Mouse (Mus musculus) midbrain, embryonic 10.5 days (tissue): ENCODE measurements around the gene Cped1. TPM values are rescaled to one million over a fixed set of nuclear protein-coding genes. Genes with fewer than 3 reads are reported as not detected.

Experiments
- DNase-seq: peaks from one replicate; pipeline ENCODE4 v3.0.0-alpha.2; 2017; ENCODE audit warnings: low spot score
- H3K27ac ChIP-seq: fragments of 300-500 bp; sonication (generic); replicated peaks from 2 replicates; pipeline ENCODE4 v1.5.1; 2016; ENCODE audit warnings: mild to moderate bottlenecking
- H3K27me3 ChIP-seq: fragments of 300-500 bp; sonication (generic); 2 replicates; pipeline ENCODE4 v1.6.1; 2016; ENCODE audit warnings: low read depth, mild to moderate bottlenecking; ENCODE audit not compliant: poor library complexity, severe bottlenecking
- H3K36me3 ChIP-seq: fragments of 300-500 bp; sonication (generic); 2 replicates; pipeline ENCODE4 v1.6.1; 2016; ENCODE audit warnings: mild to moderate bottlenecking, moderate library complexity
- H3K4me1 ChIP-seq: fragments of 300-500 bp; sonication (generic); 2 replicates; pipeline ENCODE4 v1.6.1; 2016
- H3K4me3 ChIP-seq: fragments of 300-500 bp; sonication (generic); 2 replicates; pipeline ENCODE4 v1.5.1; 2016; ENCODE audit warnings: mild to moderate bottlenecking, moderate library complexity
- H3K9me3 ChIP-seq: fragments of 300-500 bp; sonication (generic); replicated peaks from 2 replicates; pipeline ENCODE4 v1.6.1; 2016; ENCODE audit warnings: mild to moderate bottlenecking
- WGBS: fragments of 180-500 bp; shearing (Covaris S2); methylation state at CpG from one replicate; pipeline ENCODE4 v1.1.7; 2016; 5-methylcytosine and 5-hydroxymethylcytosine counted together
- polyA plus RNA-seq: library from polyadenylated mRNA; unstranded; fragments of >200 nt; fragmentation: Nextera tagmentation; extraction: Ambion mirVana; gene quantifications from 2 replicates; pipeline ENCODE4 v1.2.1, GENCODE M21; 2016

Gene Cped1
- polyA plus RNA-seq = 10.0 and 10.4 TPM in 2 replicates

DNA sequence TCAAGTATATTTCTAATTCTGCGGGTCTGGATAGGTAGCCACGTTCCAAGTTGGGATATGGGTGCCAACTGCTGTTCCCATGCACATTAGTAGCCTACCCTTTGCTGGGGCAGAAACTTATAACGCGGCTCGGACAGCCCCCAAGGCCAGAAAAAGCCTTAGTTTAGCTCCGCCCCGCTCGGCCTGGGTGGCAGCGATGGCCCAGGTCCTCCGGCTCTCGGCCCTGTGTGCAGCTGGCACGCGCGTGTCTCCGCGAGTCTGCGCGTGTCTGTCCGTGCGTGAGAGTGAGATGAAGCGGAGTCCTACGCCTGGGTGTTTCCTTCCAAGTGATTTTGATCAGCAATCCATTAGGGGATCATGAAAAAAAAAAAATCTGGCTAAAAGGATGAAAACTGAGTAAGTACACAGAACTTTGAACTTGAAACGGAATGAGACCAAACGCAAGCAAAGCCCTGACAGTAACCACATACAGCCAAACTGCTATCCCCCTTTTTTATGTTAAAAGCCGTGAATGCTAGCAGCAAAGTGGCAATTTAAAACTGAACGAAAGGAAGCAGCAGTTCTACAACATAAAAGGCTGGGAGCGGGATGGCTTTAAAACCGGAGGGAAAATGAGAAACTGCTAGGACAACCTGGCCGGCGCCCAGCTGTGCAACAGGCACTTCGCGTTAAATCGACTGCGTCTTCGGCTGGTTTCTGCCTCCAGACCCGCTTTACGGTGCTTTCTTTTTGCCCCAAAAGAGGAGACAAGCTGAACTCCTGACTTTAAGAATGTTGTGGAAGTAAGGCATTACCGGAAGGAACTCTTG is at the start of gene Cped1:
Gene Cped1 (plus strand): TSS at position 185 of the 809 bp plus-strand sequence.
- under 1% methylated on average over 38 of the region's 38 CpGs for WGBS
- peaks cover 38% of the 10 kb centered on the region for H3K27me3 ChIP-seq
- H3K36me3 ChIP-seq = no peaks in the 10 kb centered on the region
- peaks cover 18% of the 10 kb centered on the region for H3K4me1 ChIP-seq
- peak within 1 kb of the TSS; percentile 60 for H3K4me3 ChIP-seq
- DNase-seq = peak; percentile 69
- H3K9me3 ChIP-seq = no peaks in the 10 kb centered on the region
- peak within 1 kb of the TSS; percentile 57; the same call in 1 of the 2 replicates for H3K27ac ChIP-seq

GRCm38 (mm10) chr6:21937981-21938635 is 47.6 kb upstream of the Cped1 start:
- 91% methylated on average over 4 of the region's 4 CpGs for WGBS
- H3K27me3 ChIP-seq = no peaks in the 10 kb centered on the region
- DNase-seq = no peak
- H3K9me3 ChIP-seq = no peaks in the 10 kb centered on the region
- no peak overlapping the region for H3K27ac ChIP-seq
- no peaks in the 10 kb centered on the region for H3K36me3 ChIP-seq
- no peaks in the 10 kb centered on the region for H3K4me1 ChIP-seq
- H3K4me3 ChIP-seq = no peak overlapping the region

GRCm38 (mm10) chr6:21949226-21949731 is 36.4 kb upstream of the Cped1 start, which contains the start of gene Ing3:
Gene Ing3 (plus strand): TSS chr6:21949571.
- no peaks in the 10 kb centered on the region for H3K9me3 ChIP-seq
- H3K36me3 ChIP-seq = peaks cover 21% of the 10 kb centered on the region
- peaks cover 12% of the 10 kb centered on the region for H3K4me1 ChIP-seq
- H3K27ac ChIP-seq = peak within 1 kb of the TSS; percentile 98
- peak; percentile 97 for DNase-seq
- WGBS = under 1% methylated on average over 35 of the region's 35 CpGs
- H3K27me3 ChIP-seq = no peaks in the 10 kb centered on the region
- H3K4me3 ChIP-seq = peak within 1 kb of the TSS; percentile 66

- Histone ChIP-seq H3K4me3 (peak overlapping the region; percentile 66), H3K27me3 (no peaks in the 10 kb centered on the region)
- 1% methylated on average over 62 of the region's 68 CpGs for WGBS
Measured at GRCm38 (mm10) chr6:21949771-21950448, 35.8 kb upstream of the Cped1 start.

DNA sequence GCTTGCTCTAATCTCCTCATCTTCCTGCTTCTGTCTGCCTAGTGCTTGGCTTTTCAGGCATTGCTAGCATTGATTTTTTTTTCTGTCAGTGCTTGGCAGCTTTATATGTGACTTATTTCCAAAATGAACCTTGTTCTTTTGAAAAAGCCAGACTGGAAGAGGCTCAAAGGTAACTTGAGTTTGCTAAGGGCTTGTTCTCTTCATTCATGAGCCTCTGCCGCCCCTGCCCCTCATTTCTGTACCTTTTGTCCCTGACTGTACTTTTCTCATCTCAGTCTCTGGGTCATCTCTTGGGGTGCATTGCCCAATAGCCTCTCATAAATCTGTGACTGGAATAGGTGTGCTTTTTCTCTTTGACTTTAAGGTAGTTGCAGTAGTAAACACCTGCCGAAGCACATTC is 35.0 kb upstream of the Cped1 start:
- DNase-seq = no peak
- Histone ChIP-seq H3K27me3 (no peaks in the 10 kb centered on the region), H3K4me3 (peak overlapping the region; percentile 66), H3K9me3 (no peaks in the 10 kb centered on the region), H3K36me3 (peaks cover 35% of the 10 kb centered on the region), H3K27ac (peak overlapping the region; percentile 98; the same call in 1 of the 2 replicates), H3K4me1 (peaks cover 12% of the 10 kb centered on the region)
- 85% methylated on average over 2 of the region's 2 CpGs for WGBS

More at GRCm38 (mm10) chr6:21949771-21950448, 35.8 kb upstream of the Cped1 start:
- DNase-seq = peak; percentile 95
- Histone ChIP-seq H3K9me3 (no peaks in the 10 kb centered on the region), H3K27ac (peak overlapping the region; percentile 98), H3K4me1 (peaks cover 12% of the 10 kb centered on the region), H3K36me3 (peaks cover 27% of the 10 kb centered on the region)

DNA sequence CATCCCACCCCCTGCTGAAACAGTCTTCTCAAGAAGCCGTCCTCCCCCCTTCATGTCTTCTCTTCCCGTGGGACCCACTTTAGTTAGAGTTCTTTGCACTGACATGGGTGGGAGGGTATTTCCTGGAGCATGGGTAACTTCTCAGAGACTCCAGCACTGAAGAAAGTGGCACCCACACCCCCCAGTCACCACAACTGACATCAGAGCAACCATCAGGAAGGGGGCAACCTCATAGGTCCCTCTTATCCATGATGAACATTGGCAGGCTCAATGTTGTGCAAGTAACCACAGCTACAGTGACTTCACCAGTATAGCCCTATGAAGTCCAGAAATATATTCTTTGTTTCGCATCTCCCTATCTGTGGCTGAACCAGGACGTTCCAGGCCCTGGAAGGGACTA is 30.2 kb upstream of the Cped1 start:
- Histone ChIP-seq H3K4me3 (no peak overlapping the region), H3K27ac (no peak overlapping the region), H3K4me1 (peaks cover 5% of the 10 kb centered on the region), H3K9me3 (no peaks in the 10 kb centered on the region), H3K36me3 (peaks cover 66% of the 10 kb centered on the region), H3K27me3 (no peaks in the 10 kb centered on the region)
- WGBS = 90% methylated on average over 4 of the region's 4 CpGs
- no peak for DNase-seq

GRCm38 (mm10) chr6:21958922-21959321 is 26.8 kb upstream of the Cped1 start:
- WGBS = 90% methylated on average over 4 of the region's 4 CpGs
- no peaks in the 10 kb centered on the region for H3K4me1 ChIP-seq
- no peak overlapping the region for H3K27ac ChIP-seq
- no peaks in the 10 kb centered on the region for H3K9me3 ChIP-seq
- no peak for DNase-seq
- H3K27me3 ChIP-seq = no peaks in the 10 kb centered on the region
- H3K36me3 ChIP-seq = peaks cover 51% of the 10 kb centered on the region
- no peak overlapping the region for H3K4me3 ChIP-seq

- DNase-seq = no peak
- H3K4me3 ChIP-seq = no peak overlapping the region
- H3K9me3 ChIP-seq = no peaks in the 10 kb centered on the region
- no peaks in the 10 kb centered on the region for H3K4me1 ChIP-seq
- 91% methylated on average over 5 of the region's 5 CpGs for WGBS
- H3K36me3 ChIP-seq = peaks cover 44% of the 10 kb centered on the region
- H3K27ac ChIP-seq = no peak overlapping the region
- no peaks in the 10 kb centered on the region for H3K27me3 ChIP-seq
Measured at GRCm38 (mm10) chr6:21959909-21960308, 25.8 kb upstream of the Cped1 start.

GRCm38 (mm10) chr6:21977532-21977931 is 8.2 kb upstream of the Cped1 start:
- Histone ChIP-seq H3K36me3 (peaks cover 32% of the 10 kb centered on the region), H3K4me1 (no peaks in the 10 kb centered on the region), H3K27me3 (no peaks in the 10 kb centered on the region), H3K9me3 (no peaks in the 10 kb centered on the region), H3K27ac (no peak overlapping the region), H3K4me3 (no peak overlapping the region)
- 94% methylated on average over 2 of the region's 2 CpGs for WGBS
- DNase-seq = no peak

DNA sequence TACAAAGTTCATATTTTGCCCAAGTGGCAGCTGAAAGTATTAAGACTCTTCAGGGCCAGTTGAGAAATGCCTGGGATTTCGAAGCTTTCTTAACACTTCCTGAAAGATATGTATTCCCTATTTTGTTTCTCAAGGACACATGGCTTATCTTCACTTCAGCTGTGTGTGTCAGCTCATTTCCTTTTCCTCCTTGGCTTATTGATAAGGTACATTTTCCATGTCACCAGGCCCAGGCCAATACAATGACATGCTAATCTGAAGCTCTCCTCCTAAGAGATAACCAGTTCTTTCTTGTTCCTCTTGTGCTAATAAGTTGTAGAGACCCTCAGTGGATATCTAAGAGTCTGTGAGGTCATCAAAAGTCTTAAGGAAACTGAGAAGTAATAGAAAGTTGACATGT is 4.6 kb upstream of the Cped1 start:
- 95% methylated on average over 1 of the region's 1 CpGs for WGBS
- DNase-seq = no peak
- H3K4me1 ChIP-seq = peaks cover 9% of the 10 kb centered on the region
- H3K4me3 ChIP-seq = no peak overlapping the region
- H3K27ac ChIP-seq = no peak overlapping the region
- no peaks in the 10 kb centered on the region for H3K9me3 ChIP-seq
- peaks cover 5% of the 10 kb centered on the region; the same call in 1 of the 2 replicates for H3K36me3 ChIP-seq
- peaks cover 13% of the 10 kb centered on the region for H3K27me3 ChIP-seq

GRCm38 (mm10) chr6:21984990-21985731 is 555 bp upstream of the Cped1 start:
- 9% methylated on average over 16 of the region's 16 CpGs for WGBS
- DNase-seq = peak; percentile 49

More at GRCm38 (mm10) chr6:21984990-21985731, 555 bp upstream of the Cped1 start:
- Histone ChIP-seq H3K36me3 (no peaks in the 10 kb centered on the region), H3K4me3 (peak overlapping the region; percentile 60), H3K27me3 (peaks cover 38% of the 10 kb centered on the region), H3K4me1 (peaks cover 18% of the 10 kb centered on the region), H3K9me3 (no peaks in the 10 kb centered on the region), H3K27ac (peak overlapping the region; percentile 57; the same call in 1 of the 2 replicates)
